Mouse (Mus musculus) liver, embryonic 14.5 days (tissue): Measurements from ENCODE around the gene Ccer2.
A peak's percentile ranks its signal among the peaks of the same experiment; 100 is the strongest.

ENCODE experiments used
- CTCF ChIP-seq: IDR thresholded peaks from 2 replicates; pipeline ENCODE4 v1.5.1; 2016; ENCODE audit warnings: antibody characterized with exemption, low read depth, control low read depth
- EP300 ChIP-seq: IDR thresholded peaks from 2 replicates; pipeline ENCODE4 v1.6.1; 2016; ENCODE audit warnings: antibody characterized with exemption, low read depth

DNA sequence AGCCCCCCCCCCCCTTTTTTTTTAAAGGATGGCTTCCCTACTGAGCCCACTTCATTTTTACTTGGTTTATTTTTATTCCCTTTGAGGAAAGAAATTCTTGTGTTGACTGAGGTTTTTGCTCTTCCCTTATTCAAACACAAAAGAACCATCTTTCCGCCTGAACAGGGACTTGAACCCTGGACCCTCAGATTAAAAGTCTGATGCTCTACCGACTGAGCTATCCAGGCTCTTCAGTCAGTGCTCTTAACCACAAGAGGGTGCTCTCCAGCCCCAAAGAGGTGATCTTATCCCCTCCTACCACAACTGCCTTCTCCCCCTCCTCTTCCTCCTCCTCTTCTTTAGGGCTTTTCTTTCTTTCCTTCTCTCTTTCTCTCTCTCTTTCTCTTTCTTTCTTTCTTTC lies 37.9 kb downstream of the Ccer2 start:
- peak; percentile 50 for TF ChIP-seq CTCF
- TF ChIP-seq EP300: no peak
